Mouse (Mus musculus) megakaryocyte, embryonic 14.5 days (primary cell): ENCODE measurements around the gene Crip2.

Experiments used
- FLI1 ChIP-seq: IDR thresholded peaks from 2 replicates; pipeline ENCODE4 v1.6.1; 2012; ENCODE audit warnings: low read length, inconsistent platforms, mixed read lengths
- GATA1 ChIP-seq: IDR thresholded peaks from 3 replicates; pipeline ENCODE4 v1.6.1; 2012; ENCODE audit warnings: mixed read lengths, low read length, inconsistent platforms, borderline replicate concordance

GRCm38 (mm10) chr12:113157971-113158370 lies 17.9 kb downstream of the Crip2 start:
- TF ChIP-seq GATA1 (no peak), FLI1 (no peak)
